Mouse (Mus musculus): ENCODE data around the gene Atp6v1b1.
A peak's percentile ranks its signal among the peaks of the same experiment; 100 is the strongest.
"Not testable (repeated sequence)": the region's sequence is repeated elsewhere in the genome, so short reads cannot be mapped to it uniquely, and the experiment has no call there.

Atp6v1b1 gene

DNA sequence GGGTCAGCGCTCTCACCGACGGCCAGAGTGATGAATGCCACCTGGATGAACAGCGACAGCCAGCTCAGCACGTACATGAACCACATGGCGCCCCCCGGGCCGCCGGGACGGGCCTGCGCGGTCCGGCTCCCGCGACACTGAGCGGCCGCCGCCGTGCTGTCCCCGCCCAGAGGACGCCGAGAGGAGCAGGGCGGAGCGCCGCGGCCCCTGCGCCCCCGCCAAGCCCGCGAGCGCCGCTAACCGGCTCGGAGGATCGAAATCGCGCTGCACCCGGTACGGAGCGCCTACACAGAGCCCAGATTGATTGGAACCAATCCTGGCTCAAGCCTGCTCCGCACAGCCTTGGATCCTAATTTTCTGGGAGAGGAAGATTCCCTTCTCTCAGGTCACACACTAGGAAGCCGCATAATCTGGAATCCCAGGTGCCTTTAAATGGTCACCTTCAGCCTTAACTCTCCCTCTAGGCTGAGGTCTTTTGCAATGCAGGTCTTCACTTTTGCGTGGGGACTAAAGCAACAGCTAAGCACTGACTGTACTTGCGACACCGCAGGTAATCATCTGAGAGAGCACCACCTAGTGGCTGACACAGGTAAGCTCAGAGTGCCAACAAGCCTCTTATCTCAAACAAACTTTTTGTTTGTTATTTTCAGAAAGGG lies 33.0 kb downstream of the Atp6v1b1 start, which contains the start of gene Tex261:
TSS of gene Tex261 (minus strand) at position 176 of the 656 bp plus-strand sequence.
- peak; percentile 94 for DNase-seq (ENCODE audit: low spot score)

DNA sequence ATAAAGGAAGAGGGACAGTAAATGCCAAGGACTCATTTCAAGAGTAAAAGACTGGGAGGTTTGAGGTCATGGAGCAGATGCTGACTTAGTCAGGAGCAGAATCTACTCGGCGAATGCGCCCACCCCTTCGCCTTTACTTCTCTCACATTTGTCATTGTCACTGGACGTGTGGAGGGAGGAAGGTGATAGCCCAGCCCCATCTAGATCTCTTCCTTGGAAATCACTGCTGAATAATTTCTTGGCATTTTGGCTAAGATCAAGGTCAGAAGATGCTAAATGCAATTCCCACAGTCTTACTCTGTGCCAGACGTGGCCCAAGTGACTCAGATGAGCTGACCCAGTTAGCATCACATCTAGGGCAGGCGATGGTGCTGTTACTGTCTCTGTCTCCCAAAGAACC lies 35.5 kb downstream of the Atp6v1b1 start:
- no peak for DNase-seq (ENCODE audit: low spot score)

DNA sequence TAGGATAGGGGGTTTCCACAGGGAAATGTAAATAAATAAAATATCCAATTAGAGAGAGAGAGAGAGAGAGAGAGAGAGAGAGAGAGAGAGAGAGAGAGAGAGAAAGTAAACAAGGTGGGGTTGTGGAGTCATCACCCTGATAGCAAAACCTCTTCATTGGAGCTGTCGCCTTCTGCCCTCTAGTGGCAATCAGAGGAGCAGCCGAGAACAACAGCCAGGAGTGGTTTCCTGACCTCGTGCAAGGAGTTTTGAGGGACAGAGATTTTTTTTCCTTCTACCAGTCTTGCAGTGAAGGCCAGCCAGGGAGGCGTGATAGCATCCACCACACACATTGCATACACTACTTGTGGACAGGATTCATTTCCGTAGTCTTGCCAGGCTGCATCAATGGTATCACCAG lies 36.2 kb downstream of the Atp6v1b1 start:
- DNase-seq (ENCODE audit: low spot score), result peak; percentile 60

DNA sequence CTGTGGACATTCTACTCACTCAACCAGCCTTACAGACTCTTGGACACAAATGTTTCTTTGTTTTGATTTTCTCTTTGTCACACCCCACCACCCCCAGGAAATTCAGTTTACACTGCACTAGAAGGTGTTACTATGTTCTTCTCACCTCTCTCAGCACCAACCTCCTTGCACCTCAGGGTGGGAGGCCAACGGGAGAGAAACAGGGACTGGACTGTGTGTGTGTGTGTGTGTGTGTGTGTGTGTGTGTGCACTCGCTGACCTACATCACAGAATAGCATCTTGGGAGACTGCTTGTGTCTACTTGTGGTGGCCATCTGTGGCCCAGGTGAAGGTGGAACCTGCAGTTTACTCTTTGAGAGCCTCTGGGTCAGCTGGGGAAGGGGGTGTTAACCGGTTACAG lies 43.6 kb downstream of the Atp6v1b1 start:
- DNase-seq (ENCODE audit: low spot score), result no peak

DNA sequence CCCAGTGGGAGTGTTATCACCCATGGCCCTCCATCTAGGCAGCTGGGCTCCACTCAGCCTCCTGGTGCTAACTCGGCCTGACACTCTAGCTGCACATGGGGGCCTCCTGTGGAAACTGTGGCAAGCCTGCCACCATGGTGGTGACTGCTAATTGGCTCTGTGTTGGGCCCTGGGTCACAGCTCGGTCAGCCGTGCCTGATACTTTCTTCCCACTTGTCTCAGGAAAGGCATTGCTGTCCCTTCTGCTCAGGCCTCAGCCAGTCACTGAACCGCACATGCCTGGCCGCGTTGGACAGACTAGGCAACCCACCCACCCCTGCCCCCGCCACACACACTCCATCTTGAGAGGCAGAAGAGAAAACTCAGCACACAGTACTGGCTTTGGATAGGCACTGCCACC lies 45.8 kb downstream of the Atp6v1b1 start:
- DNase-seq (ENCODE audit: low spot score), result no peak

DNA sequence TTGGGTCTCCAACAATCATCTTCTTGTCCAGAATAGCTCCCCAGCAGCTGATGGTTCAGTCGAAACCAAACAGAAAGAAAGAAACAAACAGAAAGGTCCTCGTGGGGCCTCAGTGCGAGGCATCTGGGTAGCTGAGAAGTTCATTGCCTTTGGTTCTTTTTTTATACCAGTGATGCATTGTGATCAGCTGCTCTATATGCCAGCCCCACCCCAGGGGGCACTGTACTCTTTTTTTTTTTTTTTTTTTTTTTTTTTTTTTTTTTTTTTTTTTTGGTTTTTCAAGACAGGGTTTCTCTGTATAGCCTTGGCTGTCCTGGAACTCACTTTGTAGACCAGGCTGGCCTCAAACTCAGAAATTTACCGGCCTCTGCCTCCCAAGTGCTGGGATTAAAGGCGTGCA lies 47.7 kb downstream of the Atp6v1b1 start:
- DNase-seq (ENCODE audit: low spot score), result not testable (repeated sequence)

DNA sequence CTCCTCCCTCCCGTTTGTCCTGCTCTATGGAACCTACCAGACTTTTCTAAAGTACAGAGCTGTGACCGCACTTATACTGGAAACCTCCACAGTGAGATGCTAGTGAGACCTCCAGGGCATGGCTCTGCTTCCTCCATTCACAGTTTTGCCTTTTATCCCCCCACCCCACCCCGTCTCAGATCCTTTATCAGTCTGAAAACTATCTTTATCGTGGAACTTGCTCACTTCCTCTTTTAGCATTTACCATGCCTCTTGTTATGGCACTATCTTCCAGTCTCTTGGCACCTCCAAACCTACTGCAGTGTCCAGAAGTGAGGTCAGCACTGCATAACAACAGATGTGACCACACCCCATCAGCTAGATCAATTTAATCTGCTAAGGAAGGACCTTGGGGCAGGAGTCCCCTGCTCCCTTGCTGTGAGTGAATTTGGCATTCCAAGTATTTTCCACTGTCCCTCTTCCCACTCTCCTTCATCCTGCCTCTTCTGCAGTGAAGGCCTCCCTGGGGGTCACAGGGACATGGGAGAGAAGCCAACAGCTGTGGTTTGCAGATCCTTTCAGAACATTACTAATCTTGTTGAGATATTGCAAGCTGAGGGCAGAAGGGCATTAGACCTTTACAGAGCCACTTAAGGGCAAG lies 48.6 kb downstream of the Atp6v1b1 start:
- DNase-seq (ENCODE audit: low spot score), result no peak

DNA sequence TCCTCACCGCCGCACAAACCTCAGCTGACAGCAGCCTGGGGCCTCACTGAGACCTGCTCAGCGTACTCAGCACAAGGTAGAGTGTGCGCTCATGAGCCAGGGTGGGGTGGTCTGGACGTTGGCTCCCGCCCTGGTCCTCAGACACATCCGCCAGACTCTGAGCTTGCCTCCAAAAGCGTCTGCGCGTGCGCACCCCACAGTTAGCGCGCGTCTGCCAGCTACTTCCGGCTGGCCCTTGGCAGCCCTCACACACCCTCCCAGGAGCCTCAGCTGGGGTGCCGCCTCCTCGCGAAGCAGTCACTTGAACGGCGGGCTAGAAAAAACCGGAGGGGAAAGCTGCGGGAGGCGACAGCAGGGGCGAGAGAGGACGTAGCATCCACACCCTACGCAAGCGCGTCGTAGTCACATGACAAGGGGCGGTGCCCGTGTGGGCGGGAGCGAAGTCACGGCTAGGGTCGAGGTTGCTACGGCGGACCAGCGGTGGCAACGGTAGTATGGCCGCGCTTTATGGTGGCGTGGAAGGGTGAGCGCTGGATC lies 52.0 kb downstream of the Atp6v1b1 start, which contains the start of gene Nagk:
TSS of gene Nagk (plus strand) at position 223 of the 537 bp plus-strand sequence.
- peak; percentile 99 for DNase-seq (ENCODE audit: low spot score)

DNA sequence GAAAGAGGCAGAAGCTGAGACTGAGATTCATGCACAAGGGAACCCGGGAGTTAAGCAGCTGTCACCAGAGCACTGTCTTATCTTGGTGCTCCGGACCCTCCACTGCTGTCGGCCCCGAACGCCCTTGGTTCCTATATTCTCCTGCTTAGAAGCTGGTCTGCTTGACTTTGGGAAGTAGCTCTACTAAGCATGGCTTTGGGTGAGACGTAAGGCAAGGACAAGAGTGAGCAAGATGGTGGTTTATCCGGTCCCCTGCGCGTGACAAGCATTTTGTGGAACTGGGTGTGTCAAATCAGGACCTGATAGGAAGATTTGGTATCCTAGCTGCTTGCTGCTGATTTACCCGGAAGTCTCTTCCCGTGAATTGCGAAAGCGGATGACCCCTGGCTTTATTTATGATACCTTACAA lies 52.7 kb downstream of the Atp6v1b1 start:
- peak; percentile 83 for DNase-seq (ENCODE audit: low spot score)

DNA sequence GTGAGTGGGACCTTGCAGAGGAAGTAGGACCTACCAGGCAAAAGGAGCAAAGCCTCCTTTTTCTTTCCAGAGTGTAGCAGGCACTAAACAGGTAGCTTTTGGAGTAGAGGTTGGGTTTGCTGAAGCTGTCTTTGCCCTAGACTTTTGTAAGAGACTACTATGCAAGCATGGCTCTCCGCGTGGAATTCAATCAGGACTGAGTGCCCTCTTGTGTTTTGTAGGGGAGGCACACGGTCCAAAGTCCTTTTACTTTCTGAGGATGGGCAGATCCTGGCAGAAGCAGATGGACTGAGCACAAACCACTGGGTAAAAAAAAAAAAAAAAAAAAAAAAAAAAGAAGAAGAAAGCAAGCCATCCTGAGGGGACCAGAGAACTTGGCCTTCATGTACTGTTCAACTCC lies 53.9 kb downstream of the Atp6v1b1 start:
- DNase-seq (ENCODE audit: low spot score), result peak; percentile 54

DNA sequence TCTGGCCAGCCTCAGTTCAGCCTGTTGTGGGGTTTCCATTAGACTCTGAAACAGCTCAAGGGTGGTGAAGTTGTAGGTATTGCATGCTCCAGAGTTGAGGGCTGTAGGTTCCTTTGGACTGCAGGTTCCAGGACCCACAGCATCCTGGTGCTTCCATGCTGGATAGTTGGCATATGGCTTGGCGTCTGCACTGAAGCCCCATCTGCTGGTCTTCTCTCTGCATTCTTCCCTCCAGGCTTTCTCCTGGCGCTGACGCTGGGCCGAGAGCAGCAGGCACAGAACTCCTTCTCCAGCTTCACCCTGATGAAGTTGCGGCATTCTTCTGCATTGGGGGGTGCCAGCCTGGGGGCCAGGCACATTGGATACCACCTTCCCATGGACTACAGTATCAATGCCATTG lies 59.2 kb downstream of the Atp6v1b1 start:
- no peak for DNase-seq (ENCODE audit: low spot score)

DNA sequence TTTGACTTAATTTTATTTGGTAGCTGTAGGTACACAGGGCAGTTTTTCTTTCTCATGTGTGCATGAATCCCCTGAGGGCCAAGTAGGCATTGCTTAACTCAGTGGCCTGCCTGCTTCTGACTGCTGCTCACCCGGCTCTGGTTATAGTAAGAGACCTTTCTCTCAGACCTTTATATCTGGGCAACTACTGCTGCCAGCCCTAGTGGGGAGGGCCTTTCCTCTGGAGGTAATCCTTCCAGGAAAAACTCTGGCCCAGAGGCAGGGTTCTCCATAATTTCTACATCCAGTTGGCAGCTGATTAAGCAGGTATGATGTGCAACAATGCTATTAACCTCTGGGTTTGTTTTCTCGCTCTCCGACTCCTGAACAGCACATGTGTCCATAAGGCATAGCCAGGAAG lies 60.1 kb downstream of the Atp6v1b1 start:
- peak; percentile 74 for DNase-seq (ENCODE audit: low spot score)
